Mouse (Mus musculus): ENCODE results near the gene Pef1. TPM values are rescaled to one million over a fixed set of nuclear protein-coding genes. Genes with fewer than 3 reads are reported as not detected.

Pef1 gene
- polyA plus RNA-seq, 1 experiment, result 62.4 TPM

DNA sequence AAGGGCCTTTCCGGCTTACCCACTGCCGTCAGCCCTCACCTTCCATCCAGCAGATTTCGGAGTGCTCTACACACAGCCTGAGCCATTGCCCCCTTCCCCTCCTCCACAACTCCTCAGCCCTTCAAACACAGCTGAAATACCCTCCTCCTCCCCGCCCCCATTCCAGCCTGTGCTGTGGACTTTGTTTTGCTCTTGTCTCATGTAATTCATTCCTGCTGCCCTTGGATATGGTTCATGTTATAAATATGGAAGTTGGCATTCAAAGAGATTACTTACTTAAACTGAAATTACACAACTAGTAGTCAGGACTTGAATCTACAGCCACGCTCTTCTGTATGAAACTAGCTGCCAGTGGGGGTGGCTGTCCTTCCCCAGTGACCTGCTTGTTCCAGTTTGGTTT is 20.7 kb downstream of the Pef1 start:
- no peak overlapping the region for H3ac ChIP-seq (ENCODE audit: control insufficient read depth, insufficient read length)
- peaks cover 15% of the 10 kb centered on the region for H3K36me3 ChIP-seq (ENCODE audit: control insufficient read depth, insufficient read depth)
- H3K79me2 ChIP-seq (ENCODE audit: control insufficient read depth, insufficient read depth), result no peaks in the 10 kb centered on the region
- H3K4me2 ChIP-seq (ENCODE audit: low read depth), result no peak overlapping the region
- no peaks in the 10 kb centered on the region for H3K27me3 ChIP-seq (ENCODE audit: control insufficient read depth, insufficient read depth, insufficient read length)
- H3K4me3 ChIP-seq, result no peak overlapping the region
- TF ChIP-seq TCF3 (IDR thresholded peaks at IDR 0.05; ENCODE audit: insufficient read length, low read depth), result no peak
- no peak for TF ChIP-seq CEBPB (IDR thresholded peaks at IDR 0.05; ENCODE audit: insufficient read depth, poor library complexity, severe bottlenecking)

DNA sequence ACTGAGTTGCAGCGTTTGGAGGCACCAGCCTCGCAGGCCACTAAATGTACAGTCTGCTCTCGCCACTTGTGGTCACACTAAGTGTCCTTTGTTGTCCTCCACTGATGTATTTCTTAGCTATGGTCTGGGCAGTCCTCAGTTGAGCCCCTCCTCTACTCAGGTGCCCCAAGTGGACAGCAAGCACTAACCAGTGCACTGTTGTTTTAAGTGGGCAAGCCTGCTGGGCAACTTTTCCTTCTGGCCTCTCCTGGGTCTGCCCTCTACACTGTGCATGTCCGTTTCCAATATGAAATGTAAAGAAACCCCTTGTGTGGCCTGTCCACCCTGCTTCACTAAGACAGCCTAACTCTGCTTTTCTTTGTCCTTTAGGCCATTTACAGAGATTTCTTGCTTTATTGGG is 21.8 kb downstream of the Pef1 start:
- Histone ChIP-seq H3K36me3 (ENCODE audit: control insufficient read depth, insufficient read depth) (peaks cover 15% of the 10 kb centered on the region), H3ac (ENCODE audit: control insufficient read depth, insufficient read length) (no peak overlapping the region), H3K4me2 (ENCODE audit: low read depth) (no peak overlapping the region), H3K79me2 (ENCODE audit: control insufficient read depth, insufficient read depth) (no peaks in the 10 kb centered on the region), H3K4me3 (no peak overlapping the region), H3K27me3 (ENCODE audit: control insufficient read depth, insufficient read depth, insufficient read length) (no peaks in the 10 kb centered on the region)
- no peak for TF ChIP-seq POLR2A (IDR thresholded peaks at IDR 0.05; ENCODE audit: insufficient read length, low read depth)
- no peak for TF ChIP-seq E2F4 (IDR thresholded peaks at IDR 0.05; ENCODE audit: insufficient read depth)
- TF ChIP-seq MAX (IDR thresholded peaks at IDR 0.05; ENCODE audit: low read depth), result no peak
- no peak for TF ChIP-seq POLR2AphosphoS2 (IDR thresholded peaks at IDR 0.05; ENCODE audit: insufficient read length, low read depth)
- TF ChIP-seq SRF (IDR thresholded peaks at IDR 0.05; ENCODE audit: control insufficient read depth, insufficient read length, low read depth), result no peak
- TF ChIP-seq USF1 (IDR thresholded peaks at IDR 0.05; ENCODE audit: low read depth), result no peak
- no peak for TF ChIP-seq REST (IDR thresholded peaks at IDR 0.05; ENCODE audit: insufficient read depth, insufficient read length)
- TF ChIP-seq MYOD1 (IDR thresholded peaks at IDR 0.05; ENCODE audit: control insufficient read depth in 1 of 3, insufficient read length in 2 of 3, low read depth in 2 of 3), result no peak
- no peak for TF ChIP-seq MYOG (IDR thresholded peaks at IDR 0.05; ENCODE audit: control insufficient read depth in 1 of 3, insufficient read depth in 1 of 3, insufficient read length in 2 of 3, low read depth in 2 of 3)
- no peak for TF ChIP-seq TCF12 (IDR thresholded peaks at IDR 0.05; ENCODE audit: insufficient read depth, poor library complexity, severe bottlenecking)
- no peak for TF ChIP-seq CEBPB (IDR thresholded peaks at IDR 0.05; ENCODE audit: insufficient read depth, poor library complexity, severe bottlenecking)

DNA sequence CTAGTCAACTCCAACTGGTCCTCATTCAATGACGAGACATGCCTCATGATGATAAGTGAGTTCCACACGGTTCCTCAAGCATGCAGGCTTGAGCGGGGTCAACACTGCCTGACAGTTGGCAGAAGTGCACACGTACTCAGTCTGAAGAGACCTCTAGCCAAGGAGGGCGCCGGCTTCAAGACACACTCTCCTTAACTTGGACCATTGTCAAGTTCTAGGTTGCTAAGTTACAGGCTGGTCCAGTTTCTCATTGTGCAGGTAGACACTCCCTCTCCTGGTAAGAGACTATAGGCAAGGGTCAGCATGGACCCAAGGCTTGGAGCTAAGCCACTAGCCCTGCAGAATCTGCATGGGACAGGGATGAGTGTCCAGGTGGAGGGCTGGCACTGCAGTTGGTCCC is 22.8 kb downstream of the Pef1 start:
- no peaks in the 10 kb centered on the region for H3K79me2 ChIP-seq (ENCODE audit: control insufficient read depth, insufficient read depth)
- H3K4me2 ChIP-seq (ENCODE audit: low read depth), result no peak overlapping the region
- H3K4me3 ChIP-seq, result no peak overlapping the region
- H3ac ChIP-seq (ENCODE audit: control insufficient read depth, insufficient read length), result no peak overlapping the region
- peaks cover 15% of the 10 kb centered on the region for H3K36me3 ChIP-seq (ENCODE audit: control insufficient read depth, insufficient read depth)
- no peaks in the 10 kb centered on the region for H3K27me3 ChIP-seq (ENCODE audit: control insufficient read depth, insufficient read depth, insufficient read length)
- no peak for TF ChIP-seq TCF12 (IDR thresholded peaks at IDR 0.05; ENCODE audit: insufficient read depth, poor library complexity, severe bottlenecking)
- TF ChIP-seq MYOG (IDR thresholded peaks at IDR 0.05; ENCODE audit: control insufficient read depth in 1 of 3, insufficient read depth in 1 of 3, insufficient read length in 2 of 3, low read depth in 2 of 3), result no peak
- TF ChIP-seq MYOD1 (IDR thresholded peaks at IDR 0.05; ENCODE audit: control insufficient read depth in 1 of 3, insufficient read length in 2 of 3, low read depth in 2 of 3), result no peak
- no peak for TF ChIP-seq USF1 (IDR thresholded peaks at IDR 0.05; ENCODE audit: low read depth)
- TF ChIP-seq MAX (IDR thresholded peaks at IDR 0.05; ENCODE audit: low read depth), result no peak

DNA sequence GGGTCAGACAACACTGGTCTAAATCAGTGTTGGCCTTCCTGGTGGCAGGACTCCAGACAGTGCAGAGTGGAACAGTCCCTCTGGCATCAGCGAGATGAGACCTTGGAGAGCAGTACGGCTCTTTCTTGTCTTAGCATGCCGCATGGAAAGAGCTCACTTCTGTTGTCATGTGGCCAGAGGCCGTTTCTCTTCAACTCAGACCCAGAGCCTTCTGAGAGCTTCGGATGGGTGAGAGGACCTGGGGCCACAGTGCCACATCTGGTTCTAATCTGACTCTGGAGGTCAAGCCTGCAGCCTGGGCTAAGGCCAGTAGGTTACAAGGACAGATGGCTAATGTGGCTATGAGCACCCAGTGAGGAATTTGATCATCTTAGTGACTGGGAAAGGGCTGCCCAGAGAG is 23.6 kb downstream of the Pef1 start:
- peaks cover 15% of the 10 kb centered on the region for H3K36me3 ChIP-seq (ENCODE audit: control insufficient read depth, insufficient read depth)

DNA sequence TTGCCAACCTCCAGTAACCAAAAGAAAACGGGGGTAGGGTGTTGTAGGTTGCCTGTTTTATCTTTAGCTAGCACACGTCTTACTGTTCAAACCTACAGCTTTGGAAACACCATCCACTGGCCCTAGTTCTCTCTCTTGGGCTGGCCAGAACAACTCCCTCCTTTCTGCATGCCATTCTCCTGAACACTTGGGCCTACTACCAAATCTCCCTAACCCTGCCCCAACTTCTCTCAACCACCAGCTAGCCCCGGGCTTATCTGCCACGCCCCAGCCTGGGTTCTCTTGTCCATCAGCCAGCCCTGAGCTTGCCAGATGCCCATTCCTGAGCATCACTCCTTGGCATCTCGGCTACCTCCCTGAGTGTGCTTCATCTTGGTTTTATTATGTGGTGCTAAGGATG is 26.5 kb downstream of the Pef1 start:
- Histone ChIP-seq H3K79me2 (ENCODE audit: control insufficient read depth, insufficient read depth) (no peaks in the 10 kb centered on the region), H3K27me3 (ENCODE audit: control insufficient read depth, insufficient read depth, insufficient read length) (no peaks in the 10 kb centered on the region), H3K4me3 (no peak overlapping the region), H3K36me3 (ENCODE audit: control insufficient read depth, insufficient read depth) (peaks cover 10% of the 10 kb centered on the region), H3ac (ENCODE audit: control insufficient read depth, insufficient read length) (no peak overlapping the region), H3K4me2 (ENCODE audit: low read depth) (no peak overlapping the region)
- TF ChIP-seq E2F4 (IDR thresholded peaks at IDR 0.05; ENCODE audit: insufficient read depth) (no peak), SRF (IDR thresholded peaks at IDR 0.05; ENCODE audit: control insufficient read depth, insufficient read length, low read depth) (no peak), POLR2A (IDR thresholded peaks at IDR 0.05; ENCODE audit: insufficient read length, low read depth) (no peak), TCF3 (IDR thresholded peaks at IDR 0.05; ENCODE audit: insufficient read length, low read depth) (no peak), POLR2AphosphoS2 (IDR thresholded peaks at IDR 0.05; ENCODE audit: insufficient read length, low read depth) (no peak), USF1 (IDR thresholded peaks at IDR 0.05; ENCODE audit: low read depth) (no peak), MAX (IDR thresholded peaks at IDR 0.05; ENCODE audit: low read depth) (no peak), CEBPB (IDR thresholded peaks at IDR 0.05; ENCODE audit: insufficient read depth, poor library complexity, severe bottlenecking) (no peak), REST (IDR thresholded peaks at IDR 0.05; ENCODE audit: insufficient read depth, insufficient read length) (no peak), MYOD1 (IDR thresholded peaks at IDR 0.05; ENCODE audit: control insufficient read depth in 1 of 3, insufficient read length in 2 of 3, low read depth in 2 of 3) (no peak), MYOG (IDR thresholded peaks at IDR 0.05; ENCODE audit: control insufficient read depth in 1 of 3, insufficient read depth in 1 of 3, insufficient read length in 2 of 3, low read depth in 2 of 3) (no peak), TCF12 (IDR thresholded peaks at IDR 0.05; ENCODE audit: insufficient read depth, poor library complexity, severe bottlenecking) (no peak)

More for the DNA sequence above, 23.6 kb downstream of the Pef1 start:
- Histone ChIP-seq H3K79me2 (ENCODE audit: control insufficient read depth, insufficient read depth) (no peaks in the 10 kb centered on the region), H3K4me2 (ENCODE audit: low read depth) (no peak overlapping the region), H3K4me3 (no peak overlapping the region), H3K27me3 (ENCODE audit: control insufficient read depth, insufficient read depth, insufficient read length) (no peaks in the 10 kb centered on the region), H3ac (ENCODE audit: control insufficient read depth, insufficient read length) (no peak overlapping the region)
- TF ChIP-seq MYOG (IDR thresholded peaks at IDR 0.05; ENCODE audit: control insufficient read depth in 1 of 3, insufficient read depth in 1 of 3, insufficient read length in 2 of 3, low read depth in 2 of 3), result no peak
- no peak for TF ChIP-seq TCF3 (IDR thresholded peaks at IDR 0.05; ENCODE audit: insufficient read length, low read depth)
- TF ChIP-seq USF1 (IDR thresholded peaks at IDR 0.05; ENCODE audit: low read depth), result no peak
- TF ChIP-seq POLR2A (IDR thresholded peaks at IDR 0.05; ENCODE audit: insufficient read length, low read depth), result no peak
- no peak for TF ChIP-seq TCF12 (IDR thresholded peaks at IDR 0.05; ENCODE audit: insufficient read depth, poor library complexity, severe bottlenecking)
- TF ChIP-seq REST (IDR thresholded peaks at IDR 0.05; ENCODE audit: insufficient read depth, insufficient read length), result no peak
- no peak for TF ChIP-seq E2F4 (IDR thresholded peaks at IDR 0.05; ENCODE audit: insufficient read depth)
- TF ChIP-seq MAX (IDR thresholded peaks at IDR 0.05; ENCODE audit: low read depth), result no peak
- TF ChIP-seq MYOD1 (IDR thresholded peaks at IDR 0.05; ENCODE audit: control insufficient read depth in 1 of 3, insufficient read length in 2 of 3, low read depth in 2 of 3), result no peak
- TF ChIP-seq SRF (IDR thresholded peaks at IDR 0.05; ENCODE audit: control insufficient read depth, insufficient read length, low read depth), result no peak
- no peak for TF ChIP-seq POLR2AphosphoS2 (IDR thresholded peaks at IDR 0.05; ENCODE audit: insufficient read length, low read depth)
- TF ChIP-seq CEBPB (IDR thresholded peaks at IDR 0.05; ENCODE audit: insufficient read depth, poor library complexity, severe bottlenecking), result no peak

All from myocyte (in vitro differentiated cells).